Mouse (Mus musculus) natural killer cell, adult 2 months (primary cell): ENCODE results near the gene Cd1d1.

Experiments used
- DNase-seq, 2 experiments: peaks; one replicate each; pipeline ENCODE4 v3.0.0; 2022; ENCODE audit warnings: low spot score in 2 of 2

The Cd1d1 gene

DNA sequence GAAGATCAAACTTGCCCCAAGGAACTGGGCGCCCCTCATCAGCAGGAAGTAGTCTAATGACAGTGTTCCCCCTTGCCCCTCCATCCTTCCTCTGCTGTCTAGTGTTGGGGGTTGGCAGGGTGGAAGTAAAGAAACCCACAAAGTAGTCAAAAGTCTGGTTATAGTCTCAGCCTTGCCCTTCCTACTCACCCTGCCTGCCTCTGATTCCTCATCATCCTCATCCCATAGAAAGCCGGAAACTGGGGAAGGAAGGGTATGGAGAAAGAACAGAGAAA lies 37.9 kb downstream of the Cd1d1 start:
- DNase-seq = peak in 1 of 2 experiments; percentile 4

- DNase-seq = no peak
Measured at GRCm38 (mm10) chr3:86960656-86961394, 38.4 kb downstream of the Cd1d1 start.

DNA sequence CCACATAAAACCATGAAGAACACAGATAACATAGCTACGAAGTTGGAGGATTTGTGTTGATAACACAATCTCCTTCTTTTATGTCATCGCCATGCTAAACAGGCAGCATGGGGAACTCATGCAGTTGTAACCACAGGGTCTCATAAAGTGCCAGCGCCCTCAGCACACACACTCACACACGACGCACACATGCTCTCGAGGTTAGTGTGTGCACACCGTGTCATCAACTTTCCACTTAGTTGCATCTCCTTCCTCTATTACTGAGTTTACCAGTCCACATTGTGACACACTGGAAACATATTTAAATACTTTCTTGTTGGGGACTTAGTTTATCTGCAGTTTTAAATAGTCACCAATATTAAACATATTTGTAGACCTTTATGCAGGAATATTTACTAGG lies 40.2 kb downstream of the Cd1d1 start:
- no peak for DNase-seq

GRCm38 (mm10) chr3:86955376-86955775 lies 43.9 kb downstream of the Cd1d1 start:
- no peak for DNase-seq

DNA sequence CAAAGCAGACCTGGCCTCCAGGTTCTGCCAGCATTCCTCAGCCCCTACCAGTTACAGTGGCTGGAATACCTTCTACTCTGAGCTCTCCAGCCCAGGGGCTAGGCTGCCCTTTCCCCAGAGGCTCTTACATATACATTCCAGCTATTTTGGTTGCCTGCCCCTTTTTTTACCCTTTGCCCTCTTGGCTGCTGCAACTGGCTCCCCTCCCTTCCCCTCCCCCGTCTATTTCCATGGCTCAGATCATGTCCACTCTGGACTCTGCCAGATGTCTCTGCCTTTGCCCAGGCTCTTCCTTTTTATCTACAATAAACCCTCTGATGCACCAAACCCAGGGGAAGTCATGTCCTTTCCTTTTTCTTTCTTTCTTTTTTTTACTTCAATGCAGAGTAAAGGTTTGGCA lies 44.7 kb downstream of the Cd1d1 start:
- DNase-seq = no peak

- DNase-seq = no peak
Measured at GRCm38 (mm10) chr3:86953819-86954218, 45.4 kb downstream of the Cd1d1 start.

DNA sequence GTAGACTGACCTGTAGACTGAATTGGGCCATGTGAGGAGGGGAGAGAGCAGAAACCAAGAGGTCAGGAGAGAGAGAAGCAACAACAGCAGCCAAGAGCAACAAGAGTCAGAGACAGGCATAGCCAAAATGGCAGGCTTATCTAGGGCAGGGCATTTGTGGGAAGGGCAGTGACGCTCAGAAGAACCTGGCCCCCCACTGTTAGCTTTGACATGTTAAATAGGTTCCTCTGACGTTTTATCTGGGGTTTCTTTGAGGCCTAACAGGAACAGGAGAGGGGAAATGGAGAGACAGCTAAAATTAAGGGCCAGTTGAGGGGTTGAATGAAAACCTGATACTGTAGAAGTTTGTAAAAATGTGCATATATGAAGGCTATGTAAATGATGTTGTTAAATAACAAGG lies 48.6 kb downstream of the Cd1d1 start:
- DNase-seq = no peak
